Mouse (Mus musculus): ENCODE results near the gene Slc25a38. TPM values are rescaled to one million over a fixed set of nuclear protein-coding genes. Genes with fewer than 3 reads are reported as not detected.

The Slc25a38 gene
- polyA plus RNA-seq, 1 experiment from 2014 or later, result 21.5 TPM

- Histone ChIP-seq H3K9ac (ENCODE audit: low read depth, low read length) (no peak overlapping the region), H3K4me2 (ENCODE audit: low read length) (no peak overlapping the region), H3K4me3 (replicated peaks; ENCODE audit: low read depth, low read length) (no peak overlapping the region), H3K9me3 (replicated peaks; ENCODE audit: low read length) (no peaks in the 10 kb centered on the region), H3K36me3 (ENCODE audit: insufficient read depth, low read length) (no peaks in the 10 kb centered on the region), H3K27ac (no peak overlapping the region), H3K27me3 (ENCODE audit: insufficient read depth, low read length) (no peaks in the 10 kb centered on the region), H3K4me1 (replicated peaks; ENCODE audit: insufficient read depth, low read length) (no peaks in the 10 kb centered on the region)
- ATAC-seq (replicated peaks; ENCODE audit: low FRiP score, low read depth), result no peak
- DNase-seq (ENCODE audit: low spot score), result no peak
- TF ChIP-seq CTCF (IDR thresholded peaks at IDR 0.05; ENCODE audit: low read depth), result no peak
- WGBS, result 72% methylated on average over 4 of the region's 4 CpGs
Observed at GRCm38 (mm10) chr9:120082691-120083090, 27.5 kb upstream of the Slc25a38 start.

GRCm38 (mm10) chr9:120083158-120083894, 26.8 kb upstream of the Slc25a38 start:
- Histone ChIP-seq H3K9me3 (replicated peaks; ENCODE audit: low read length) (no peaks in the 10 kb centered on the region), H3K4me1 (replicated peaks; ENCODE audit: insufficient read depth, low read length) (no peaks in the 10 kb centered on the region), H3K36me3 (ENCODE audit: insufficient read depth, low read length) (no peaks in the 10 kb centered on the region), H3K27me3 (ENCODE audit: insufficient read depth, low read length) (no peaks in the 10 kb centered on the region), H3K4me2 (ENCODE audit: low read length) (no peak overlapping the region), H3K9ac (ENCODE audit: low read depth, low read length) (no peak overlapping the region), H3K4me3 (replicated peaks; ENCODE audit: low read depth, low read length) (no peak overlapping the region), H3K27ac (no peak overlapping the region)
- DNase-seq (ENCODE audit: low spot score) (no peak), ATAC-seq (replicated peaks; ENCODE audit: low FRiP score, low read depth) (no peak)
- 78% methylated on average over 18 of the region's 18 CpGs for WGBS
- no peak for TF ChIP-seq CTCF (IDR thresholded peaks at IDR 0.05; ENCODE audit: low read depth)

- no peak for DNase-seq (ENCODE audit: low spot score)
- Histone ChIP-seq H3K9ac (ENCODE audit: low read depth, low read length) (no peak overlapping the region), H3K4me3 (replicated peaks; ENCODE audit: low read depth, low read length) (no peak overlapping the region), H3K36me3 (ENCODE audit: insufficient read depth, low read length) (no peaks in the 10 kb centered on the region), H3K27ac (no peak overlapping the region), H3K4me2 (ENCODE audit: low read length) (no peak overlapping the region), H3K9me3 (replicated peaks; ENCODE audit: low read length) (no peaks in the 10 kb centered on the region), H3K4me1 (replicated peaks; ENCODE audit: insufficient read depth, low read length) (no peaks in the 10 kb centered on the region), H3K27me3 (ENCODE audit: insufficient read depth, low read length) (no peaks in the 10 kb centered on the region)
- WGBS, result 89% methylated on average over 9 of the region's 9 CpGs
- ATAC-seq (replicated peaks; ENCODE audit: low FRiP score, low read depth), result no peak
- TF ChIP-seq CTCF (IDR thresholded peaks at IDR 0.05; ENCODE audit: low read depth), result no peak
Observed at GRCm38 (mm10) chr9:120084406-120084805, 25.8 kb upstream of the Slc25a38 start.

GRCm38 (mm10) chr9:120089125-120089524, 21.0 kb upstream of the Slc25a38 start:
- Histone ChIP-seq H3K9me3 (replicated peaks; ENCODE audit: low read length) (no peaks in the 10 kb centered on the region), H3K9ac (ENCODE audit: low read depth, low read length) (no peak overlapping the region), H3K27ac (no peak overlapping the region), H3K4me2 (ENCODE audit: low read length) (no peak overlapping the region), H3K4me3 (replicated peaks; ENCODE audit: low read depth, low read length) (no peak overlapping the region), H3K4me1 (replicated peaks; ENCODE audit: insufficient read depth, low read length) (no peaks in the 10 kb centered on the region), H3K36me3 (ENCODE audit: insufficient read depth, low read length) (no peaks in the 10 kb centered on the region), H3K27me3 (ENCODE audit: insufficient read depth, low read length) (no peaks in the 10 kb centered on the region)
- 89% methylated on average over 7 of the region's 7 CpGs for WGBS
- no peak for ATAC-seq (replicated peaks; ENCODE audit: low FRiP score, low read depth)
- TF ChIP-seq CTCF (IDR thresholded peaks at IDR 0.05; ENCODE audit: low read depth), result peak; percentile 28; the same call in 1 of the 2 replicates
- DNase-seq (ENCODE audit: low spot score), result no peak

GRCm38 (mm10) chr9:120091086-120091485, 19.1 kb upstream of the Slc25a38 start:
- no peak for ATAC-seq (replicated peaks; ENCODE audit: low FRiP score, low read depth)
- Histone ChIP-seq H3K9me3 (replicated peaks; ENCODE audit: low read length) (no peaks in the 10 kb centered on the region), H3K4me1 (replicated peaks; ENCODE audit: insufficient read depth, low read length) (no peaks in the 10 kb centered on the region), H3K4me2 (ENCODE audit: low read length) (no peak overlapping the region), H3K9ac (ENCODE audit: low read depth, low read length) (no peak overlapping the region), H3K27me3 (ENCODE audit: insufficient read depth, low read length) (no peaks in the 10 kb centered on the region), H3K4me3 (replicated peaks; ENCODE audit: low read depth, low read length) (no peak overlapping the region), H3K36me3 (ENCODE audit: insufficient read depth, low read length) (no peaks in the 10 kb centered on the region), H3K27ac (no peak overlapping the region)
- TF ChIP-seq CTCF (IDR thresholded peaks at IDR 0.05; ENCODE audit: low read depth), result no peak
- 79% methylated on average over 10 of the region's 10 CpGs for WGBS
- DNase-seq (ENCODE audit: low spot score), result no peak

- Histone ChIP-seq H3K4me3 (replicated peaks; ENCODE audit: low read depth, low read length) (no peak within 1 kb of the TSS), H3K9me3 (replicated peaks; ENCODE audit: low read length) (no peaks in the 10 kb centered on the region), H3K27ac (no peak within 1 kb of the TSS), H3K27me3 (ENCODE audit: insufficient read depth, low read length) (no peaks in the 10 kb centered on the region), H3K9ac (ENCODE audit: low read depth, low read length) (no peak within 1 kb of the TSS), H3K36me3 (ENCODE audit: insufficient read depth, low read length) (no peaks in the 10 kb centered on the region), H3K4me2 (ENCODE audit: low read length) (no peak within 1 kb of the TSS), H3K4me1 (replicated peaks; ENCODE audit: insufficient read depth, low read length) (no peaks in the 10 kb centered on the region)
- 75% methylated on average over 5 of the region's 5 CpGs for WGBS
- no peak for TF ChIP-seq CTCF (IDR thresholded peaks at IDR 0.05; ENCODE audit: low read depth)
- DNase-seq (ENCODE audit: low spot score) (no peak), ATAC-seq (replicated peaks; ENCODE audit: low FRiP score, low read depth) (no peak)
Observed at GRCm38 (mm10) chr9:120091696-120092238, 18.4 kb upstream of the Slc25a38 start, which contains the start of gene Ccr8. Gene Ccr8 (plus strand): TSS chr9:120092114.

Measured in kidney, postnatal 0 days (tissue).